Comparison of ENCODE assay signal across 31 mouse cellular contexts in the genomic region with DNA sequence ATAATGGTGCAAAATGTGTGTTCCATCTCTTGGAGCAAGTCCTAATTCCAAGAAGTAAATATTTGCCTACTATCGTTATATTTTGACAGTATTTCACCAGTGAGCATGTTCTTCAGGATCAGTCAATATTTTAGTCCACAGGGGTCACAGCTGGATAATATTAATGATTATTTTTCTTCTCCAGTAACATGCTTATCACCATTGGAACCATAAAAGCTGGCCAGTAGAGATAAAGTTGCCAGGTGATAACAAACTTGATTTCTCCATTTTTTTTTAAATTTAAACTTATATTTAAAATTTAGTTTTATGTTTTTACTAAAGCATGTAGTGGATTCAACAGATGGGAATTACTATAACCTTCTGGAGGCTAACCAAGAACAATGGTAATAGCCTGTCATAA.
"Had no signal": no experiment of that assay in that cellular context is flagged by ENCODE, and none has a peak within 500 bp of the region (broad histone marks: within the 10 kb centered on the region; RNA-seq: fewer than 3 reads in every experiment).

No protein-coding gene starts in this region.

- H3K27ac ChIP-seq: left cerebral cortex, adult 2 months; limb, embryonic 10.5 days; limb, embryonic 12.5 days; limb, embryonic 13.5 days; limb, embryonic 15.5 days; liver, embryonic 12.5 days; liver, embryonic 13.5 days; liver, embryonic 14.5 days; liver, embryonic 15.5 days; lung, embryonic 15.5 days; macrophage; midbrain, embryonic 10.5 days; midbrain, embryonic 12.5 days; midbrain, embryonic 13.5 days; midbrain, embryonic 15.5 days had no signal

- H3K4me1 ChIP-seq: limb, embryonic 10.5 days; limb, embryonic 12.5 days; limb, embryonic 13.5 days; limb, embryonic 15.5 days; liver, embryonic 12.5 days; liver, embryonic 13.5 days; liver, embryonic 15.5 days; lung, embryonic 15.5 days; megakaryocyte, embryonic 14.5 days; midbrain, embryonic 10.5 days; midbrain, embryonic 12.5 days; midbrain, embryonic 13.5 days; midbrain, embryonic 15.5 days had no signal

- DNase-seq: left cerebral cortex, postnatal 4 days; liver; liver, embryonic 13.5 days; lung, adult 18-20 months; lung, adult 2 months; lung, embryonic 14.5 days; lung, postnatal 10 days; lung, postnatal 14 days; lung, postnatal 36 days; lung, postnatal 4 days; midbrain, embryonic 14.5 days had no signal

- H3K4me2 ChIP-seq: limb, embryonic 12.5 days; limb, embryonic 13.5 days; limb, embryonic 15.5 days; liver, embryonic 11.5 days; liver, embryonic 12.5 days; liver, embryonic 13.5 days; liver, embryonic 15.5 days; lung, embryonic 14.5 days; lung, embryonic 15.5 days; midbrain, embryonic 11.5 days; midbrain, embryonic 12.5 days; midbrain, embryonic 13.5 days; midbrain, embryonic 15.5 days had no signal

- H3K9ac ChIP-seq: limb, embryonic 12.5 days; limb, embryonic 13.5 days; limb, embryonic 15.5 days; liver, embryonic 12.5 days; liver, embryonic 13.5 days; liver, embryonic 14.5 days; liver, embryonic 15.5 days; lung, embryonic 14.5 days; lung, embryonic 15.5 days; midbrain, embryonic 12.5 days; midbrain, embryonic 13.5 days; midbrain, embryonic 15.5 days had no signal

- H3K9me3 ChIP-seq: limb, embryonic 10.5 days; limb, embryonic 12.5 days; limb, embryonic 13.5 days; limb, embryonic 15.5 days; liver, embryonic 12.5 days; liver, embryonic 13.5 days; liver, embryonic 15.5 days; lung, embryonic 15.5 days; megakaryocyte, embryonic 14.5 days; midbrain, embryonic 10.5 days; midbrain, embryonic 12.5 days; midbrain, embryonic 13.5 days; midbrain, embryonic 15.5 days had no signal

- ATAC-seq: liver, embryonic 12.5 days; lung, postnatal 0 days; midbrain, embryonic 13.5 days; midbrain, embryonic 15.5 days; midbrain, embryonic 16.5 days had no signal

- H3K27me3 ChIP-seq: limb, embryonic 12.5 days; limb, embryonic 13.5 days; limb, embryonic 15.5 days; liver, embryonic 12.5 days; liver, embryonic 13.5 days; liver, embryonic 15.5 days; lung, embryonic 15.5 days; megakaryocyte, embryonic 14.5 days; midbrain, embryonic 12.5 days; midbrain, embryonic 13.5 days; midbrain, embryonic 15.5 days had no signal

- H3K36me3 ChIP-seq: limb, embryonic 10.5 days; limb, embryonic 12.5 days; limb, embryonic 13.5 days; limb, embryonic 15.5 days; liver, embryonic 12.5 days; liver, embryonic 13.5 days; liver, embryonic 15.5 days; lung, embryonic 15.5 days; midbrain, embryonic 10.5 days; midbrain, embryonic 12.5 days; midbrain, embryonic 13.5 days; midbrain, embryonic 15.5 days had no signal

- H3K4me3 ChIP-seq: left cerebral cortex, adult 2 months; limb, embryonic 10.5 days; limb, embryonic 12.5 days; limb, embryonic 13.5 days; limb, embryonic 15.5 days; liver, embryonic 12.5 days; liver, embryonic 13.5 days; liver, embryonic 15.5 days; lung, embryonic 15.5 days; megakaryocyte, embryonic 14.5 days; midbrain, embryonic 10.5 days; midbrain, embryonic 12.5 days; midbrain, embryonic 13.5 days; midbrain, embryonic 15.5 days; myocyte had no signal
